Mouse (Mus musculus) hematopoietic multipotent progenitor cell, adult 10-12 weeks (in vitro differentiated cells): ENCODE measurements around the gene Fads2. TPM values are rescaled to one million over a fixed set of nuclear protein-coding genes. Genes with fewer than 3 reads are reported as not detected.

Experiments
- polyA plus RNA-seq: library from polyadenylated mRNA; stranded (reverse); fragments of >175 nt; gene quantifications from 2 replicates; pipeline ENCODE4 v1.2.3, GENCODE M21; 2012; ENCODE audit warnings: low replicate concordance

Fads2 gene
- 6.4 and 8.0 TPM in 2 replicates for polyA plus RNA-seq

DNA sequence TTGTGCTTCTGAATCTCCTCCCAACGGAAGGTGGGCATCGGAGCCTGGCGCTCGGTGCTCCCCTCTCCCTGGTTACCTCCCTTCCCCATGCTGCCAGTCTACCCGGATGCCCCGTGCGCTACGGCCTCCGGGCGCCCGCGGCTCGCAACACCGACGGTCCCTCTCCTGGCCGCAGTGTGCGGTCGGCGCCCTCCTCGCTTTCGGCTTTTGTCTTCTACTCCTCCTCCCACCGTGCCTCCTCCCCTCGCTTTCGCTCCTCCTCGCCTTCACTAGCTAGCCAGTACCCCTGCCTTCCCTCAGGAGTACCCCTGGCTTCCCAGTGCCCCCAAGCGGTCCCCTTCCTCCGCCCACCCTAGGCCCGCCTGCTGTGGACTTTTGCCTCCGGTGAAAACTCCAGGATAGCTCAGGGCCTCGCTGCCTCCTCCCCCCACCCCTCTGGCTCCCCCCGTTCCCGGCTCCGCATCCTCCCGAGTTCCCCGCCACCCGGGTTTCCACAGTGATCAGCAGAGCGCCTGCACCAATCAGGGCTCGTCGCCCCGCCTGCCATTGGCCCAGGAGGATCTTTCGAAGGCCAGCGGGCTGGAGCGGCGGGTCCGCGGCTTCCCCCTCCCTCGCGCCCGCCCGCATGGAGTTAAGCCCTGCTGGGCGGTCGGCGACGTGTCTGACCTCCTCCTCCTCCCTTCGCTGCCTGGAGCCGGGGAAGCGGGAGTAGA, at the start of gene Fads2:
TSS of gene Fads2 (minus strand) at position 406 of the 713 bp plus-strand sequence.

GRCm38 (mm10) chr19:10041388-10042148, 60.0 kb downstream of the Fads2 start, which contains the start of gene Fads3:
TSS of gene Fads3 (plus strand) at chr19:10041569.

Other genes starting within 250 kb of the Fads2 start
- 37.4 and 51.8 TPM in 2 replicates for gene Incenp, start 202.2 kb downstream of the Fads2 start, polyA plus RNA-seq
- gene Fth1, start 121.1 kb downstream of the Fads2 start, polyA plus RNA-seq = 11,016 and 13,838 TPM in 2 replicates
- gene Best1, start 100.1 kb downstream of the Fads2 start, polyA plus RNA-seq = not detected in 2 replicates
- gene Rab3il1, start 100.1 kb downstream of the Fads2 start, polyA plus RNA-seq = 18.2 and 63.8 TPM in 2 replicates
- 9.5 and 27.9 TPM in 2 replicates for gene Fads3, start 60.2 kb downstream of the Fads2 start, polyA plus RNA-seq
- gene Fads1, start 81.1 kb upstream of the Fads2 start, polyA plus RNA-seq = 22.7 and 28.9 TPM in 2 replicates
- gene Tmem258, start 102.3 kb upstream of the Fads2 start, polyA plus RNA-seq = 7.9 and 23.8 TPM in 2 replicates
- gene Fen1, start 102.4 kb upstream of the Fads2 start, polyA plus RNA-seq = 8.9 and 33.0 TPM in 2 replicates
- 0.21 TPM in 2 replicates for gene Myrf, start 139.0 kb upstream of the Fads2 start, polyA plus RNA-seq
- 0.98 and 1.4 TPM in 2 replicates for gene Dagla, start 203.1 kb upstream of the Fads2 start, polyA plus RNA-seq